Mouse (Mus musculus) urinary bladder, postnatal 25 days (tissue): ENCODE data around the gene Tmem56.

Experiments
- DNase-seq: peaks from one replicate; pipeline ENCODE4 v3.0.0; 2022; ENCODE audit warnings: low spot score

Tmem56 gene

DNA sequence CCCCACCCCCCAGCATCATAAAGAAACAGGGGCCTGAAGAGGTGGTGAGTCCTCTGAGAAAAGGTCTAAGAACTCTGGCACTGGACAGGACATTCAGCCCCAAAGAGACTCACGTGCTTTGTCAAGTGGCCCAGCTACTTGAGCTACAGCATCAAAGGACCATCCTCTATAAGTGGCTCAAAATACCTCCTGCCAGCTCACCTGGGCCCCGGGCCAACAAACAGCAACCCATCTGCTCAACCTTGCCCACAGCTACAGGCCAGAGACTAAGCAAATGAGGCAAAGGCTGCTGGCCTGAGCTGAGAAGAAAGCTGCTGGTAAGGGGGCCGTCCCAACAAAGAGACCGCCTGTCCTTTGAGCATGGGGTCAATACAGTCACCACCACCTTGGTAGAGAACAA lies 5.3 kb downstream of the Tmem56 start:
- no peak for DNase-seq

DNA sequence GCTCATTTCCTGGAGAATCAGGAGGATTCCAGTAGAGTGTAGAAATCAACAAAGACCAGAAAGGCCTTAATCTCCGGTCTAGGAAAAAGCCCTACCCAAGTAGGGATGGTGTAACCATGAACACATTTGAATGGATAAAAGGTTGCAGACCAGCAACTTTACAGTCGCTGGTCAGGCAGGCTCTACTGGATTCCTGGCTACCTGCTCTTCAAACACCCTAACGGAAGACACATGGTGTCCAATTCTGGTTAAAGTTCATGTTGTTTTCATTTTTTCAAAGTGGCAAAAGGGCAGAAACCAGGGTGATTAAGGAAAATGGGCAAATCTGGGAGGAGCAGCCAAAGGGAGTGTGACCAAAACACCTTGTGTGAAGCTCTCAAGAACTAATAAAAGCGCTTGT lies 5.9 kb downstream of the Tmem56 start:
- DNase-seq, result peak; percentile 41

DNA sequence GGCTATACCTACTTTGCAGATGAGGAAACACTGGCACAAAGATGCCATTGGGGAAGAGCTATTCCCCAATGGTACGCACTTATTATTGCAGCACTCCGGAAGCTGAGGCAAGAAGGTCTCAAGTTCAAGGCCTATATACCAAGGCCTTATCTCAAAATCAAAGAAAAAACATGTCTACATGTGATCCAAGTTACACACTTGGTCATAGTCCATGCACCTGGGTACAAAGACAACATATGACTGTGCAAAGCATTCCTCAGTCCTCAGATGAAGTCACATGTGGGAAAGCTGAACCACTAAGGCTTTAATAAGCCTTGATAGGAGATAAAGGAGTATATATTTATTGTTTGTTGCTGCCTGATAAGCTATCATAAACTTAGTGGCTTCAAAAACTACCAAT lies 8.9 kb downstream of the Tmem56 start:
- no peak for DNase-seq

DNA sequence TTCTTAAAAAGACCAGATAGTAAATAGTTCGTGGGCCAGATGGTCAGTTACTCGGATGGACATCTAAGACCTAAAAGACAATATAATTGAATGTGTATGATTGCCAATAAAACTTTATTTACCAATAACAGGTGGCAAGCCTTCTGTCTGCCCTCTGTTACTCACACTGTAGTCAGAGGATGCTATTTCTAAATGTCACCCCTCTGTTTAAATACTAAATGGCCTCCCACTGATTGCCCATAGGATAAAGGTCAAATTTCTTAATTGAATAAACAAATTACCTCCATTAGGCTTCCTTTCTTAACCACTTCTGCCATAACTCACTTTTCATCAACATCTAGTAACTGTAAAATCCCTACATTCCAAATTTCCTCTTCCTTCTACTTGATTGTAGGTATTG lies 10.3 kb downstream of the Tmem56 start:
- DNase-seq, result no peak

DNA sequence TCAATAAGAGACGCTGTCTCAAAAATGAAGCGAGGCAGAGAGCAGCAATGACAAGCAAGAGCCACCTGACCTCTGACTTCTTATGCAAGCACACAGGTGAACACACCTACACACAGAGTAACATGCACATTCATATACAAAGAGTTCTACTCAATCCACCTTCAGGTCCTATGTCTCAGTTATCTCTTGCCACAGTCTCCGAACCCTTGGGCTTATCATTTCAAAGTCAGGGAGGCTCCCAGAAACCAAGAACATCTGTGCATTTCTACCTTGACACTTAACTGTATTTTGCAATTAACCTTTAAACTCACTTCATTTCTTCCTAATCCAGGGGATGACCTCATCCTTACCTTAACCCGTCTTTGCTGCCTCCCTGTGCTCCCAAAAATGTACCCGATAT lies 15.6 kb downstream of the Tmem56 start:
- DNase-seq, result no peak

DNA sequence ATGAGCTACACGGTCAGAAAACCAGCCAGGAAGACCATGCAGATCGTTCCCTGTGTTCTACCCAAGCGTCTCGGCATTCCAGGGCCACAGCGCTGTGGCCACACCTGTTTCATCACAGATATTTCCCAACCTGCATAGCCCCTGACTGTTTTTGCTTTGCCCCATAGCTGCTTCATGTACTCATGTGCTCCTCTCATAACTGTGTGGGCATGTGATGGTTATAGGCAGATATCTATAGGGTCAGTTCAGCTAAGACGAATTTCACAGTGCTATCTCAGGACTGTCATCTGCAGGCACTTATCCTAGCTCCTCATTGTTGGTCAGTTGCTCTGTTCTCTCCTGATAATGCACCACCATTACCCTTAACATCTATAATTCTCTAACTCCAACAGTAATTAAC lies 18.7 kb downstream of the Tmem56 start:
- DNase-seq, result no peak

DNA sequence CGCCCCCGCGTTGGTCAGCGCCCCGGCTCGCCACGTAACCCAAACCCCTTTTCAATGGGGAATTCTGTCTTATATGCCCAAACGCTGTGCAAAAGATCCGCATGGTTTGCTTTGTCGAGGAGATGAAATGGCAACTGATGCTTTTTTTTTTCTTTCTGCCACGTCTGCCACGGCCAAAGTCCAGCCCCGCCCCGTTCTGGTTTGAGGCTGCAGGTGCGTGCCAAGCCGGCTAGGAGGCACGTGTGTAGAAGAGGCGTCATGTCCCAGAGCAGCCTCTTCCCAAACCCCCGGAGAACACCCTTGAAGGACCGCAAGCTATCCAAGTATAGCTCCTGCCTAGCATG lies 19.7 kb downstream of the Tmem56 start:
- DNase-seq, result peak; percentile 42

DNA sequence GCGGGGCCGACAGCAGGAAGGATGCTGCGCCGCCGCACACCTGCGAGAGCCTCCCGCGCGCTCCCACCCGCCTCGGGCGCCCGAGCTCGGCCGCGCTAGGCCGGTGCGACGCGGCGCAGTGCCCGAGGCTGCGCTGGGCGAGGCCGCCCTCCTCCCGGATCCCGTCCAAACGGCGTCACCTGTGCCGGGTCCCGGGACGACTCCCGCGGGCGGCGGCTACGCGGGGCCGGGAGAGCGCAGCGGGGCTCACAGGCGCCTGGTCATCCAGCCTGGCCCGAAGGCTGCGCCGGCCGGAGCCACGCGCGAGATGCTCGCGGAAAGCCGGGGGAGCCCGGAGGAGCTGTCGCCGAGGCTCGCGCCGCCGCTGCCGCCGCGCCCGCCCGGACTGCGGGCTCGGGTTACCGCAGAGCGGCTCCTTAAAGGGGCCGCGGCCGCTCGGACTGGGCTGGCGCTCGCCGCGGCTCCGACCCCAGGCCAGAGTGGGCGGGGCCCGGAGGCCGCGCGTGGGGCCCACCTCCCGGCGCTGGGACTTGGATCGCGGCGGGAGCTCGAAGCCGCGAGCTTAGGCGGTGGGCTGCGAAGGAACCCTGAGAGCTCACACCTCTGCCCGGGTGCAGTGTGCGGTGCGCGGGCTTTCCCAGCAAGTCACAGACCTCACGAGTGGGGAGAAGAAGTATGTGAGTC lies 20.2 kb downstream of the Tmem56 start:
- DNase-seq, result peak; percentile 60

DNA sequence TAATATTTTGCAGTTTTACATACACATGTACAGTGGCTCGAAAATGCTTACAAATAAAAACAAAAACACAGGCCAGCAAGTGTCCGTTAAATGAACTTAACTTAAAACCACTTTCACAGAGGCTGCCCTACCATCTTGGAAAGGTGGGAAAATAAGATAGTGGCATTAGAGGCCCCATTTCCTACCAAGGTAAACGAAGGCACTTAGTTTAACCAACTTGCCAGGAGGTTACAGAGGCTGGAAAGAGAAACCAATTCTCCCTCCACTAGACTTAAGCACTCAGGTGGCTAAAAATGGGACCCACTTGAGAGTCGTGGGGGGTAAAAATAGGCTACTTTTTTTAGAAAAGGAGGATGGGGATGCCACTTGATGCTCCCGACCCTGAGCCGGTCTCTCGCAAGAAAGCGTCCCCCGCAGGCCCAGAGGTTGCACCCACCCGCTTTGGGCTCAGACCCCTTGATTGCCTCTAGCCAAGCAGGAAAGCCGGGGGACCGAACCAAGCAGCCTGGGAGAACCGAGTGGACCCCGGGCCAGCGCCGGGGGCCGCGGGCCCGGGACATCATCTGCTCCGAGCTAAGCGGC lies 20.9 kb downstream of the Tmem56 start:
- no peak for DNase-seq

DNA sequence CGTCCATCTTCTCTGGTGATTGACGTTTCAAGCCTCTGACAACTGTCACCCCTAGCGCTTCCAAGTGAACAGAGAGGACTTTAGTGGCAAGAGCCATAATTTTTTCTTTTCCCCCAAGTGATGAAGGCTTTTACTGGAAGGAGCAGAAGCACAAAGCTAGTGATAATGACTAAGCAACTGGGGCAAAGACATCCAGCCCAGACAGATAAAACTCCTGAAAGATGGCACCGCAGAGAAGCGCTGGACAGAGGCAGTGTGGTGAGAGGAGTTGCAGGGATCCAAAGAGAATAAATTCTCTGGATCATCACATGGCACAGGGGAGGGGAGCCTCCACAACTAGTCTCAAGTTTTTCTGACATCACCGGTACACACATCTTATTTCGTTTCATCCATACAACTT lies 21.6 kb downstream of the Tmem56 start:
- DNase-seq, result no peak

DNA sequence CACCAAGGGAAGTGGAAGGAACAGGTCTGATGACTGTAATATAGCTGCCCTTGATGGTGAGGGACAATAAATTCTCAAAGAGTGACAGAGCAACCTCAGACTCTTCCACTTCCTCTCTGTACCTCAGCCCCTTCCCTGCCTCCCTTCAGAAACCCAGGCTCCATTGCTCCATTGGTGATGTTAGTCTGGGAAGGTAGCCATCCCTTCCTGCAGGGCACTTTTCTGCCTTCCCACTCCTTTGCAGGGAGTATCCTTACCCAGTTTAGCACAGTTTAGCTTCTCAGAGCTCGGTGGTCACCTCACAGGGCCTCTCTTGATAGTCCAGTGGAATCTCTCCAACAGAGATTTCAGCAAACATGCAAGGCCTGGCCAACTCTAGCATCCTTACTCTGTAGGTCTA lies 22.1 kb downstream of the Tmem56 start:
- DNase-seq, result no peak

DNA sequence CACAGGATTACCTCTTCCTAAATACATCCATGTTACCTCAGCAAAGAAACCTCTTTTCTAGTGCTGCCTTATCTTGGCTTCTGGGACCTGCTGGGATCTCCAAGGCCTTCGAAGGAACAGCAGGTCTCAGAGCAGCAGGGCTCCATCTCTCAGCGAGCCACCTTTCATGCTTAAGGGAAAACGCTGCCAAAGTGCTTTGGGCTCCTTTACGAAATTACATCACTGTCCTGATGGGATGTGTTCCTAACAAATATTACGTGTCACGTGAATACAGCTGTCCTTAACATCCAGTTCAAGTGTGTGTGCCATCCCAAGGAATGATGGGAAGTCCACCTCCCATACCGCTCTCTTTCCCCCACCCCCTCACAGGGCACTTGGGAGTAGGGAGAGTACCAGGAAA lies 22.9 kb downstream of the Tmem56 start:
- DNase-seq, result no peak

DNA sequence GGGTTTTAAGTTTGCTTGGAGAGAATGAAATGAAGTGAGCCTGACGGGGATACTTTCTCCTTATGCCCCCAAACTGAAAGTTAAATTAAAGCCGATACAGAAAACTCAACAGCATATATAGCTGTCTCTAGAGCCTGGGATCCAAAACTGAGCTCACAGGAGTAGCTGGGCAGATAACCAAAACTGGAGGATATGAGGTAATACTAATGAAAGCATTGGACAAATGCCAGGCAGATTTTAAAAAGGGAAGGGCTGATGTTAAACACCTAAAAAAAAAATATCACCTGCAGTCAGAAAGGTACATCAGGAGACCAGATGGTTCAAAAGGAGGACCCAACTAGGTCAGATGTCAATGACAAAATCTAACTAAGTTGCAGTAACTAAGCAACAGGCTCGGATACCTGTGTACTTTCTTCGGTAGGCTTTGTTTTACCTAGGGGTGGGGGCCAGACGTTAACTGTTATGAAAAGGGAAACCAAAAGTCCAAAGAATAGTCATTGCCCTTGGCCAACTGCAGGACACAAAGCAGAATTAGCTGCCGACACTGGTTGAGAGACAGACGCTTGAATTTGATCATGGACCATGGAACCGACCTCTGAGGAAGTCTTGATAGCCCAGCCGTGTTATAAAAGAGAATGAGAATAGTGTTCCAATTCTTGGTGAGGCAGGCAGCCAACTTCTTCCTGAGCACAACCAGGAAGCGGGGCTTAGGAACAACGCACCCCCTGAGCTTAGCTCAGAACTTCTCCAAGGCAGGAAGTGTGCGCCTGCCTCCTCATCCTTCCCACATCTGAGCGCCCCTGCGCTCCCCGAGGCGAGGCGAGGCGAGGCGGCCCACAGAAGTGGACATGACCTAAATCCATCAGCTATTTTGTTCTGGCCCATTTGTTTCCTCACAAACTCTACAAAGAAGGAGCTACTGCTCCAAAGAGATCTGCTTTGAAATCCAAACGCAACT lies 24.1 kb downstream of the Tmem56 start:
- DNase-seq, result no peak

DNA sequence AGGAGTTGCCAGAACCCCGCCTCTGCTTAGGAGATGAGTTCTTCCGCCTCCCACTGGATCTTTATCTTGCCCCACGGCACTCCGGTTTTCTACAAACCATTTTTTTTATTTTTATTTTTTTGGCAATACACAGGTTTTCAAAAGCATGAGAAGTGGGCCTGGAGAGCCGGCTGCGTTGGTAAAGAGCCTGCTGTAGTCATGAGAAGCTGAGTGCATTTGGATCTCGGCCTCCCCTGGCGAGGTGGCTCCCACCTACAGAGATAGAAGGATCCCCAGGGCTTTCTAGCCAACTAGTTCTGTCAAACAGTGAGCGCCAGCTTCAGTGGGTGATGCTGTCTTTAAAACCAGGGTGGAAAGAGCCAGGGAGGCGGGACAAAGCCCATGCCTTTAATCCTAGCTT lies 25.5 kb downstream of the Tmem56 start:
- no peak for DNase-seq

DNA sequence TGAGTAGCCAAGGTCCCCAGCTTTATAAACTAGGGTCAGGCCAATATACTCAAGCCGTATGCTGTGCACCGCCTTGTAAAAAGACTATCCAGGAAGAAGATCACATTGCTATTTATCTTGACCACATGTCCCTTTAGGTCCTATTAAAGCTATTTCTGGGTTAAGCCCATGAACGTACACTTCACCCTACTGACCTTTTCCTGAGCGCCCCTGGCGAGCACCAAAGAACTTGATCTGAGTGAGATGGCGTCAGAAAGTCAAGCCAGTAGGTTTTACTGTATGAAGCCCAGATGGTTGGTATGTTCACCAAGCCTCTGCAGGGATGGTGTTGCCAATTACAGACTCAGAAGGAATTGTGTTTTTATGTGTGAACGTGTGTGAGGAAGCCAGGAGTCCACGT lies 26.8 kb downstream of the Tmem56 start:
- DNase-seq, result no peak

DNA sequence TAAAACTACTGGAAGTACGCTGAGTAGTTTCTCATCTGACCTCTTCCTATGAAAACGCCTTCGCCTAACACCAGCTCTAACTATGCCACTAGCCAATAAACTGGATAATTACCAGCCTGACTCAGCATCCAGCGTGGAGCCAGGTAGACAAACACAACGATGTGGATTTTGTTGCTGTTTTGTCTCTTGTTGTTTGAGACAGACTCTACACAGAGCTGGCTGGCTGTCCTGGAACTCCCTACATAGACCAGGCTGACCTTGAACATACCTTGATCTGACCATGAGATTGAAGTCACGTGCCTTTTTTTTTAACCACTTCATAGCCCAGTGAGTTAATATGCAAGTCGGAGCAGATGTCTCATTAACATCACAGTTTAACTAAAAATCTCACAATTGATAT lies 27.4 kb downstream of the Tmem56 start:
- no peak for DNase-seq

DNA sequence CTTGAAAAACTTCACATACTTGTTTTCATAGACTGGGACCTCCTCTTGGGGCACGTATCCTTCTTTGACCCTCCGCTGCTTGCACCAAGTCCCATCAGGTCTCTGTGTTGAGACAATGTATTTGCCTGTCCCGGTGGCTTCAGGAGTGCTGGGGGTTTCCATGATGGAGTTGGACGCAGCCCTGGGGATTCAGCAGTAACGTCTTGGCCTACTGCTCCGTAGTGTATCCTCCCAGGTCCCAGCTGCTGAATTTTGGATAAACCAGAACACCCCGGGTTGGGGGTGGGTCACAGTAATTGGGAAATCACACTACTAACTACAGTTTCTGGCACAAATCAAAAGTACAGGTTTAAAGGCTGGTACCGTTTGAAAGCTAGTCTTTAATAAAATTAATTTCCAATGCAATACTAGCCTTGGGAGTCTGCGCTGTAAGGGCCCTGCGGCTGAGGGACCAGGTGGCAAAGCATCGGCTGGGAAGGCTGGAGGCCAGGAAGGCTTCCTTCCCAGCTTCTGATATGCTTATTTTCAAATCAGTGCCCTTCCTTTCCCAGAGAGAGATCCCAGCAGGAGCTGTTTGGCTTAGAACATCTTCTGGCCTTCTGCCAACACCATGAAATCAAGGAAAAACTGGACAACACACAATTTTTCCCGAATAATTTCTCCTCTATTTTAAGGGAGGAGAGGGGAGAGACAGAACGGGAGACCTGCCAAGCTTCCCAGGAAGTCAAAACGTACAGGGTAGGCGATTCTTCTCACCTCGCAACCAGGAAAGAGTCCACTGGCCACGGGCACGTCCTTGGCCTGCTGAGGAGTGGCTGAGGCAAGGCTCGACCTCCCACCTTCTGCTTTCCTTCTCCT lies 32.1 kb downstream of the Tmem56 start:
- DNase-seq, result no peak

DNA sequence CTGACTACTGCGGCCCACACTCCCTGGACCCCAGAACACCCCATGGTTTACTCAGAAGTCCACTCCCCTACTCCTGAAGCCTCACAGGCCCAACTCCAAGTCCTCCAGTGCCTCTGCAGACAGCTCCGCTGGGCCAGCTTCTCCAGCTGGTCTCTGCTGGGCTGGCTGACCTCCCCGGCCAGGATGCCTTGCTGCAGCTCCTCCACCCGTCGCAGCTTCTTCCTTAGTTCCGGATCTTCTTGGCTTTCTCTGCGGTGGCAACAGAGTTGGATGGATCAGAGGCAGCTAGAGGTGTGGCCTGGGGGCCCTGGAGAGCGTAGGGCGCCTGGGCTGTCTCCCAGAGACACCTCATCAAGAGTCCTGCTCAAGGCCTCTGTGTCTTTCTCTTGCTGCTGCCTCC lies 32.9 kb downstream of the Tmem56 start:
- no peak for DNase-seq

DNA sequence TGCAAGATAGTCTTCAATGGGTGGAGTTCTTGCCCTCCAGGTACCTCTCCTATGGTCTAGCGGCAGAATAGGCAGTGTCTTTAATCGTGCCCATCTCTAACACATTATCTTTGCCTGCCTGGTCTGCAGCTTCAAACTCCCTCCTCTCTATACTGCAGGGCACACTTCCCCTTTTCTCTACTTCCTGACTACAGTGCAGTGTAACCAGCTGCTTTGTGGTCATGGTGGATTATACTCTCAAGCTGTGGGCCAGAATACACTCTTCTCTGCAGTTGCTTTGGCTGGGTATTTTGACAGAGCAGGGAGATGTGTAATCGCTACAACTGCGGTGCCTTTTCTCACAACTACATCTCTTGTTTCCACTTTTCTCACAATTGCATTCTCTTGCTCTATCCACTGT lies 40.0 kb downstream of the Tmem56 start:
- no peak for DNase-seq

DNA sequence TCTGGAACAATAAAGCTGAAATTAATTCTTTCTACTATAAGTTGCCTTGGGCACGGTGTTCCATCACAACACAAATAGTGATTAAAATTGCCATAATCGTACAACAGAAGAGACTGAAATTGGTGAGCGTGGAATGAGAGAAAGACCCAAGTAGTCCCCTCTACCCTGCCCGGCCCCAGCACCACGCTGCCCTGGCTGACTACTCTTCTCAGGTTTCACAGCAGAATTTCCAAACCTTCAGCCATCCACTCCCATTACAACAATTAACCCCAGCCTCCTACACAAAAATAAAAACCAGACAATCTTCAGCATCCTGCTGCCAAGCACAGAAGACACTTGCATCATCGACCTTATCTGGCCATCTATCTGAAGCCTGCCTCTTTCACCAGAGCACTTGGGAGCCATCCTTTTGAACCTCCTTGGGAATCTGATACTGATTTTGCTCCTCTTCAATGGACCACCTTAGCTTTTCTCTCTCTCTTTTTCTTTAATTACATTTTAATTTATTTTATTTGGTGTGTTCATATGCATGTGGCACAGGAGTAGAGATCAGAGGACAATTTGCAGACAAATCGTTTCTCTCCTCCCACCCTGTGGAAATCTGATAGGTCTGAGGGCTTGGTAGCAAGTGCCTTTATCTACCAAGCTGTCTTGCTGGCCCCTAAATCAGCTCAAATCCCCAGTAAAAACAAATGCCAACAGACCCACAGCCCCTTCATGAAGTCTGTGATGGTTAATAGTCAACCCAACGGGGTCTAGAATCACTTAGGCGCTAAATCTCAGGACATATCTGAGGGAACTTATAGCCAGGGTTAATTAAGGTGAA lies 40.6 kb downstream of the Tmem56 start:
- no peak for DNase-seq

DNA sequence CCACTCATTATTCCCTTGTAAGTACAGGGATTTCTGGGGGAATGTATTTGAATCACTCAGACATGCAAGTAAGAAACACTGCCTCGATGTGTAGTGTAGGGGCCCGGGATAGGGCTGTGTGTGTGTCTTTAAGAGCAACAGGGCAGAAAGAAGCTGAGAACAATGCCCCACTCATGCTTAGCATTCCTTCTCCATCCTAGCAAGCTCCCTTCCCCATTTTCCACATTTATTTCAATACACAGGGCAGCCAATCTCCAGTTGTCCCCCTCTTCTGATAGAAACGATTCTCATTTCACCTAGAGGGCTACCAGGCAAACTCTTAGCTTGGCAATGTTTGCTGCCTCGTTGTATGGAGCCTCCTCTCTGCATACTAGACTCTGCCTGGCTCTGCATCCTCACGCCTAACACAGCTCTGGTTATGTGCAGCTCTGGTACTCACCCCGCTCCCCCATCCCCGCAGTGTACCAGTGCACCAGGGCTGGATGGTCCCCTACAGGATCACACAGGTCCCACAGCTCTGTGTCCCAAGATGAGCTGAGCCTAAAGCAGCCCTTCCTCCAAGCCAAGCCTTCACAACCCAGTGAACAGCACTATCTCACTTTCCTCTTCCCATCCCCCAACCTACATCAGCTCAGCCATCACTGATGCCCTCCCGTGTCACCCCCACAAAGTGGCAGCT lies 42.4 kb downstream of the Tmem56 start:
- no peak for DNase-seq
